In the genomic region with DNA sequence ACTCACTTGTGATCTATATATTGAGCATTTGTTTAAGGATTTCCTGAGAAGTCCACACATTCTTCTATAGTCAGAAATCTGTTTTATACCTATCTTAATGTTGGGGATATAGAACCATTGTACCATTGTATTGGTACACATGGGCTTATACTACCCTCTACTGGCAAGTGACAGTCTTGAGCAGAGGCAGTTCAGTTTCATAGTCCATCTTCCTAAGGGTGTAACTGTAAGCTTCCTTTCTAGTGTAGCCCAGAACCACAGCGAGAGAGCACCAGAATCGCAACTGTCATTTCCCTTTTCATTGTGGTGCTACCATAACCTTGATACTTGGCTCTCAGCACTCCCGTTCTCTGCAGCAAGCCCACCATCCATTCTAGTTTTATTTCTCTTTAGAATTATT, we compare ENCODE assay signal across 9 mouse cellular contexts. TPM values are rescaled to one million over a fixed set of nuclear protein-coding genes. Genes with fewer than 3 reads are reported as not detected.
DNase-seq lines count a peak whose midpoint lies in the region; ATAC-seq and TF ChIP-seq lines count a peak whose summit lies in the region.
"Had no signal": no experiment of that assay in that cellular context is flagged by ENCODE, and none has a peak within 500 bp of the region (broad histone marks: within the 10 kb centered on the region; RNA-seq: fewer than 3 reads in every experiment).

No protein-coding gene starts in this region.

- DNase-seq in heart, adult 2 months: no peak
- peak; percentile 48 for DNase-seq in CD4-positive helper T cell, adult 2 months (ENCODE audit: low read depth, low spot score)
- peak; percentile 86 for DNase-seq in brain, embryonic 14.5 days (ENCODE audit: low read depth)
- DNase-seq in forebrain, embryonic 14.5 days (ENCODE audit: low spot score): peak; percentile 86
- DNase-seq in kidney, postnatal 10 days: peak; percentile 21
- DNase-seq in mesoderm, embryonic 11.5 days (ENCODE audit: low read depth, low spot score): peak; percentile 45
- DNase-seq in frontal cortex, postnatal 14 days (ENCODE audit: low spot score in 2 of 2): no peak

- no peak overlapping the region; the same call in 1 of the 2 replicates for H3K9ac ChIP-seq in heart, adult 2 months (ENCODE audit: low read depth, low read length)
- no peak overlapping the region for H3K9ac ChIP-seq in heart, embryonic 11.5 days (ENCODE audit: low read depth, low read length)
- no peak overlapping the region for H3K9ac ChIP-seq in forebrain, embryonic 14.5 days (ENCODE audit: low read length)
- H3K9ac ChIP-seq: limb, embryonic 13.5 days had no signal

- peak; percentile 94 for TF ChIP-seq CTCF in heart, adult 2 months (IDR thresholded peaks at IDR 0.05)
- TF ChIP-seq CTCF in brain, embryonic 14.5 days (IDR thresholded peaks at IDR 0.05; ENCODE audit: borderline replicate concordance, extremely low read depth, insufficient read depth, insufficient read length): peak; percentile 60; the same call in 1 of the 2 replicates

- no peak for TF ChIP-seq POLR2A in heart, adult 2 months (IDR thresholded peaks at IDR 0.05; ENCODE audit: insufficient read depth, low read depth, low read length)
- no peak for TF ChIP-seq POLR2A in brain, embryonic 14.5 days (IDR thresholded peaks at IDR 0.05; ENCODE audit: borderline replicate concordance, extremely low read depth, insufficient read depth, insufficient read length, poor library complexity, severe bottlenecking)

- no peak for ATAC-seq in heart, embryonic 11.5 days (replicated peaks; ENCODE audit: insufficient number of reproducible peaks, low FRiP score, low TSS enrichment)
- ATAC-seq in forebrain, embryonic 14.5 days: peak; percentile 83

- H3K4me1 ChIP-seq in heart, adult 2 months (ENCODE audit: control insufficient read depth, insufficient read depth, low read length): peaks cover 1% of the 10 kb centered on the region
- no peaks in the 10 kb centered on the region for H3K4me1 ChIP-seq in heart, embryonic 11.5 days (ENCODE audit: control insufficient read depth, insufficient read depth, low read length)
- no peaks in the 10 kb centered on the region for H3K4me1 ChIP-seq in forebrain, embryonic 14.5 days (ENCODE audit: control insufficient read depth, insufficient read depth, low read length)
- H3K4me1 ChIP-seq: limb, embryonic 13.5 days had no signal

- no peaks in the 10 kb centered on the region for H3K79me2 ChIP-seq in heart, adult 2 months (replicated peaks; ENCODE audit: control insufficient read depth, insufficient read depth, low read length)

- H3K4me2 ChIP-seq in heart, embryonic 11.5 days: no peak overlapping the region
- no peak overlapping the region for H3K4me2 ChIP-seq in forebrain, embryonic 14.5 days (ENCODE audit: low read length)
- H3K4me2 ChIP-seq: limb, embryonic 13.5 days had no signal

- intact Hi-C loops in heart, adult 2 months (cut with DNase I): loop anchor here (1.0 to 10.0 kb wide), 4 partner anchors 69 to 302 kb away; a partner anchor contains a TSS

- no peak overlapping the region for H3K4me3 ChIP-seq in heart, adult 2 months
- H3K4me3 ChIP-seq in heart, embryonic 11.5 days (ENCODE audit: low read depth, low read length): no peak overlapping the region
- no peak overlapping the region for H3K4me3 ChIP-seq in forebrain, embryonic 14.5 days (ENCODE audit: low read depth, low read length)
- H3K4me3 ChIP-seq: limb, embryonic 13.5 days had no signal

- H3K9me3 ChIP-seq in heart, embryonic 11.5 days (replicated peaks; ENCODE audit: control insufficient read depth, low read length): no peaks in the 10 kb centered on the region
- H3K9me3 ChIP-seq in forebrain, embryonic 14.5 days (replicated peaks; ENCODE audit: control insufficient read depth, low read length): no peaks in the 10 kb centered on the region
- H3K9me3 ChIP-seq: limb, embryonic 13.5 days had no signal

- H3K27ac ChIP-seq in heart, adult 2 months: no peak overlapping the region
- no peak overlapping the region for H3K27ac ChIP-seq in heart, embryonic 11.5 days (ENCODE audit: low read depth, low read length)
- no peak overlapping the region for H3K27ac ChIP-seq in forebrain, embryonic 14.5 days (ENCODE audit: low read depth, low read length)
- H3K27ac ChIP-seq: limb, embryonic 13.5 days had no signal

- no peak for TF ChIP-seq EP300 in heart, adult 2 months (IDR thresholded peaks at IDR 0.05; ENCODE audit: insufficient read depth, low read depth, low read length)

- 27% methylated on average over 3 of the region's 3 CpGs for WGBS in heart, adult 2 months
- 68% methylated on average over 3 of the region's 3 CpGs for WGBS in heart, embryonic 11.5 days (ENCODE audit: insufficient replicate concordance)
- WGBS in forebrain, embryonic 14.5 days: 79% methylated on average over 3 of the region's 3 CpGs

- H3K27me3 ChIP-seq in heart, adult 2 months (ENCODE audit: control insufficient read depth, insufficient read depth, low read length): no peaks in the 10 kb centered on the region
- no peaks in the 10 kb centered on the region for H3K27me3 ChIP-seq in heart, embryonic 11.5 days (ENCODE audit: control insufficient read depth, insufficient read depth, low read length)
- H3K27me3 ChIP-seq in forebrain, embryonic 14.5 days (replicated peaks; ENCODE audit: control insufficient read depth, insufficient read depth, low read length): no peaks in the 10 kb centered on the region
- H3K27me3 ChIP-seq: limb, embryonic 13.5 days had no signal

- no peaks in the 10 kb centered on the region for H3K36me3 ChIP-seq in heart, adult 2 months (ENCODE audit: control insufficient read depth, insufficient read depth, low read length)
- no peaks in the 10 kb centered on the region for H3K36me3 ChIP-seq in heart, embryonic 11.5 days (ENCODE audit: control insufficient read depth, insufficient read depth, low read length)
- peaks cover 24% of the 10 kb centered on the region for H3K36me3 ChIP-seq in forebrain, embryonic 14.5 days (ENCODE audit: control insufficient read depth, insufficient read depth, low read length)

RNA-seq across cellular contexts. Expression of a gene that starts 36.8 kb away (rescaled TPM):
- total RNA-seq in heart, adult 2 months (2021): under 1 TPM; 0.11 to 0.13 TPM
- polyA plus RNA-seq in heart, adult 2 months (2012; rRNA removed): 0.18 and 0.37 TPM in 2 replicates
- 0.13 TPM in 1 of 2 replicates, not detected in the other for polyA plus RNA-seq in heart, embryonic 11.5 days (2014; fragmentation: Nextera tagmentation; extraction: Ambion mirVana)
- 6.1 and 10.1 TPM in 2 replicates for polyA plus RNA-seq in brain, embryonic 14.5 days (2012; rRNA removed)
- 2.0 and 3.0 TPM in 2 replicates for polyA plus RNA-seq in forebrain, embryonic 14.5 days (2014; fragmentation: Nextera tagmentation; extraction: Ambion mirVana)

Comparison
In these comparisons a context has a peak if more than half of its experiments do, and no peak if none do; other contexts are left out.
1. DNase-seq: peak in CD4-positive helper T cell, adult 2 months (single experiment), brain, embryonic 14.5 days (single experiment), forebrain, embryonic 14.5 days (single experiment), kidney, postnatal 10 days (single experiment) and mesoderm, embryonic 11.5 days (single experiment); none in heart, adult 2 months (0 of 2) and frontal cortex, postnatal 14 days (0 of 2).